Mouse (Mus musculus) hindbrain, postnatal 0 days (tissue): ENCODE results near the gene Cd96. TPM values are rescaled to one million over a fixed set of nuclear protein-coding genes. Genes with fewer than 3 reads are reported as not detected.

Source experiments
- ATAC-seq: fragments of 200-750 bp; cut with Nextera tagmentation; 2 replicates; pipeline ENCODE4 v1.8.0; 2017; ENCODE audit warnings: mild to moderate bottlenecking, moderate TSS enrichment, moderate library complexity
- DNase-seq: peaks from one replicate; pipeline ENCODE4 v3.0.0-alpha.2; 2015; ENCODE audit warnings: low spot score
- H3K27ac ChIP-seq: fragments of 300-500 bp; sonication (generic); 2 replicates; pipeline ENCODE4 v1.5.1; 2014; ENCODE audit warnings: mild to moderate bottlenecking
- H3K27me3 ChIP-seq: fragments of 300-500 bp; sonication (generic); 2 replicates; pipeline ENCODE4 v1.6.1; 2014; ENCODE audit warnings: low read length, mixed read lengths; ENCODE audit not compliant: insufficient read depth
- H3K36me3 ChIP-seq: fragments of 300-500 bp; sonication (generic); 2 replicates; pipeline ENCODE4 v1.6.1; 2014; ENCODE audit warnings: low read length, mixed read lengths; ENCODE audit not compliant: insufficient read depth
- H3K4me1 ChIP-seq: fragments of 300-500 bp; sonication (generic); 2 replicates; pipeline ENCODE4 v1.6.1; 2014; ENCODE audit warnings: antibody characterized with exemption, low read length, mixed read lengths; ENCODE audit not compliant: insufficient read depth
- H3K4me2 ChIP-seq: fragments of 300-500 bp; sonication (generic); 2 replicates; pipeline ENCODE4 v1.6.1; 2014; ENCODE audit warnings: low read depth, mild to moderate bottlenecking, low read length, moderate library complexity, mixed read lengths
- H3K4me3 ChIP-seq: fragments of 300-500 bp; sonication (generic); 2 replicates; pipeline ENCODE4 v1.5.1; 2014; ENCODE audit warnings: low read length
- H3K9ac ChIP-seq: fragments of 300-500 bp; sonication (generic); replicated peaks from 2 replicates; pipeline ENCODE4 v1.6.1; 2014; ENCODE audit warnings: mild to moderate bottlenecking, low read length, moderate library complexity, mixed read lengths
- H3K9me3 ChIP-seq: fragments of 300-500 bp; sonication (generic); 2 replicates; pipeline ENCODE4 v1.6.1; 2016; ENCODE audit warnings: low read length, mixed read lengths
- CTCF ChIP-seq: IDR thresholded peaks from 2 replicates; pipeline ENCODE4 v1.5.1; 2016; ENCODE audit warnings: antibody characterized with exemption, control low read depth, low read depth
- WGBS: fragments of 180-500 bp; shearing (Covaris S2); extraction: QIAGEN DNeasy Blood & Tissue Kit; methylation state at CpG from one replicate; pipeline ENCODE4 v1.1.7; 2014; 5-methylcytosine and 5-hydroxymethylcytosine counted together
- polyA plus RNA-seq: library from polyadenylated mRNA; unstranded; fragments of >200 nt; fragmentation: Nextera tagmentation; extraction: Ambion mirVana; gene quantifications from 2 replicates; pipeline ENCODE4 v1.2.1, GENCODE M21; 2015
- total RNA-seq: library from RNA; depleted of rRNA; stranded (reverse); fragments of >200 nt; gene quantifications from 2 replicates; pipeline ENCODE4 v1.2.3, GENCODE M21; 2014

Gene Cd96
- total and polyA plus RNA-seq, 2 experiments from 2014 or later = 0.06 TPM; not detected in 1

GRCm38 (mm10) chr16:46008766-46009165 lies 111.3 kb downstream of the Cd96 start:
- H3K9me3 ChIP-seq = no peaks in the 10 kb centered on the region
- 65% methylated on average over 3 of the region's 3 CpGs for WGBS
- ATAC-seq = no peak
- no peaks in the 10 kb centered on the region for H3K36me3 ChIP-seq
- peaks cover 11% of the 10 kb centered on the region for H3K4me1 ChIP-seq
- DNase-seq = no peak
- peak overlapping the region; percentile 49; the same call in 1 of the 2 replicates for H3K9ac ChIP-seq
- no peaks in the 10 kb centered on the region for H3K27me3 ChIP-seq
- H3K4me2 ChIP-seq = peak overlapping the region; percentile 94
- H3K4me3 ChIP-seq = peak overlapping the region; percentile 67
- TF ChIP-seq CTCF = no peak
- no peak overlapping the region for H3K27ac ChIP-seq

- Histone ChIP-seq H3K27me3 (no peaks in the 10 kb centered on the region), H3K4me2 (peak overlapping the region; percentile 94)
- 55% methylated on average over 5 of the region's 5 CpGs for WGBS
Observed at GRCm38 (mm10) chr16:46008036-46008605, 111.9 kb downstream of the Cd96 start.

GRCm38 (mm10) chr16:46006261-46006660 lies 113.8 kb downstream of the Cd96 start:
- 79% methylated on average over 10 of the region's 10 CpGs for WGBS
- H3K9ac ChIP-seq = no peak overlapping the region
- ATAC-seq = no peak

More at GRCm38 (mm10) chr16:46008036-46008605, 111.9 kb downstream of the Cd96 start:
- Histone ChIP-seq H3K36me3 (no peaks in the 10 kb centered on the region), H3K9me3 (no peaks in the 10 kb centered on the region), H3K4me1 (peaks cover 11% of the 10 kb centered on the region), H3K4me3 (peak overlapping the region; percentile 67), H3K9ac (no peak overlapping the region), H3K27ac (no peak overlapping the region)
- ATAC-seq (no peak), DNase-seq (peak; percentile 57)
- no peak for TF ChIP-seq CTCF

GRCm38 (mm10) chr16:46001550-46002166 lies 118.4 kb downstream of the Cd96 start:
- ATAC-seq (no peak), DNase-seq (no peak)
- Histone ChIP-seq H3K27me3 (no peaks in the 10 kb centered on the region), H3K9ac (no peak overlapping the region), H3K4me3 (no peak overlapping the region), H3K36me3 (no peaks in the 10 kb centered on the region), H3K9me3 (no peaks in the 10 kb centered on the region), H3K27ac (no peak overlapping the region), H3K4me1 (no peaks in the 10 kb centered on the region), H3K4me2 (no peak overlapping the region)
- 87% methylated on average over 10 of the region's 10 CpGs for WGBS
- no peak for TF ChIP-seq CTCF

More at GRCm38 (mm10) chr16:46006261-46006660, 113.8 kb downstream of the Cd96 start:
- no peaks in the 10 kb centered on the region for H3K27me3 ChIP-seq
- DNase-seq = no peak
- no peaks in the 10 kb centered on the region for H3K9me3 ChIP-seq
- peaks cover 11% of the 10 kb centered on the region for H3K4me1 ChIP-seq
- H3K4me3 ChIP-seq = no peak overlapping the region
- TF ChIP-seq CTCF = no peak
- H3K4me2 ChIP-seq = no peak overlapping the region
- no peaks in the 10 kb centered on the region for H3K36me3 ChIP-seq
- no peak overlapping the region for H3K27ac ChIP-seq

- Histone ChIP-seq H3K4me3 (no peak overlapping the region), H3K4me2 (no peak overlapping the region), H3K4me1 (no peaks in the 10 kb centered on the region), H3K9me3 (no peaks in the 10 kb centered on the region), H3K36me3 (no peaks in the 10 kb centered on the region), H3K27ac (no peak overlapping the region), H3K27me3 (no peaks in the 10 kb centered on the region), H3K9ac (no peak overlapping the region)
- WGBS = 80% methylated on average over 3 of the region's 3 CpGs
- no peak for TF ChIP-seq CTCF
- ATAC-seq = no peak
- DNase-seq = no peak
Observed at GRCm38 (mm10) chr16:46000976-46001375, 119.1 kb downstream of the Cd96 start.

- peak; percentile 77 for ATAC-seq
- Histone ChIP-seq H3K4me2 (0 out of 2 replicates have a peak overlapping the region, but pooled peaks have one; percentile 5), H3K4me3 (no peak overlapping the region), H3K4me1 (no peaks in the 10 kb centered on the region), H3K9ac (no peak overlapping the region), H3K9me3 (no peaks in the 10 kb centered on the region), H3K27ac (no peak overlapping the region), H3K27me3 (no peaks in the 10 kb centered on the region), H3K36me3 (no peaks in the 10 kb centered on the region)
- 30% methylated on average over 10 of the region's 10 CpGs for WGBS
- peak; percentile 66 for DNase-seq
- peak; percentile 39 for TF ChIP-seq CTCF
Observed at GRCm38 (mm10) chr16:45999374-46000191, 120.5 kb downstream of the Cd96 start.
